Mouse (Mus musculus) erythroblast, embryonic 14.5 days (primary cell): ENCODE results near the gene App. TPM values are rescaled to one million over a fixed set of nuclear protein-coding genes. Genes with fewer than 3 reads are reported as not detected.

Experiments
- H3K27me3 ChIP-seq: 2 replicates; pipeline ENCODE4 v1.6.1; 2012; ENCODE audit warnings: inconsistent platforms; ENCODE audit not compliant: control insufficient read depth
- H3K36me3 ChIP-seq: 2 replicates; pipeline ENCODE4 v1.6.1; 2012; ENCODE audit warnings: mild to moderate bottlenecking, inconsistent platforms; ENCODE audit not compliant: control insufficient read depth
- H3K4me1 ChIP-seq: 2 replicates; pipeline ENCODE4 v1.6.1; 2012; ENCODE audit warnings: inconsistent platforms; ENCODE audit not compliant: control insufficient read depth
- H3K4me3 ChIP-seq: replicated peaks from 2 replicates; pipeline ENCODE3; 2012; ENCODE audit warnings: moderate library complexity, mild to moderate bottlenecking, inconsistent platforms
- H3K9me3 ChIP-seq: 2 replicates; pipeline ENCODE4 v1.6.1; 2012; ENCODE audit warnings: low read length, inconsistent platforms, mixed read lengths; ENCODE audit not compliant: control insufficient read depth
- GATA1 ChIP-seq: IDR thresholded peaks from 2 replicates; pipeline ENCODE4 v1.6.1; 2012; ENCODE audit warnings: low read length, inconsistent platforms, mixed read lengths
- TAL1 ChIP-seq: IDR thresholded peaks from 3 replicates; pipeline ENCODE4 v1.6.1; 2012; ENCODE audit warnings: low read length, inconsistent platforms, mixed read lengths
- polyA plus RNA-seq: library from polyadenylated mRNA; stranded (reverse); fragments of >175 nt; gene quantifications from 2 replicates; pipeline ENCODE4 v1.2.3, GENCODE M21; 2012

Gene App
- polyA plus RNA-seq, 1 experiment = 0.16 TPM

DNA sequence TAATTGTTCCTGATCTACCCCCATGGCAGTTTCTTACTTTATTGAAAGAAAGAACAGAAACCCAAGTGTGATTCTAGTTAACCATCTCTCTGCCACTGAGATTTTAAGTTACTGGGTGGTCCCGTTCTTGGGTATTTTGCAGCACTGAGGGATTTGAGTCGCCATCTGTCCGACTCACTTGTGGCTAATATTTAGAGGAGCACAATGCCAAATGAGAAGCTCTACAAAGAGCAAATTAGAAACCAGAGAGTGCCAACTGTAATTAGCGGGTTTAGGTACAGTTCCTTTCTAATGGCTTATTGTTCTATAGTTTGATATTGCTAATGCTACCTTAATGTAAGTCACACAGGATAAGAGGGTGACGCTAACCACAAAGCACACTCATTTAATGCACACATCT lies 161.4 kb downstream of the App start:
- H3K4me3 ChIP-seq = no peak overlapping the region
- peaks cover 2% of the 10 kb centered on the region; the same call in 1 of the 2 replicates for H3K36me3 ChIP-seq
- H3K4me1 ChIP-seq = no peaks in the 10 kb centered on the region; the same call in 1 of the 2 replicates

DNA sequence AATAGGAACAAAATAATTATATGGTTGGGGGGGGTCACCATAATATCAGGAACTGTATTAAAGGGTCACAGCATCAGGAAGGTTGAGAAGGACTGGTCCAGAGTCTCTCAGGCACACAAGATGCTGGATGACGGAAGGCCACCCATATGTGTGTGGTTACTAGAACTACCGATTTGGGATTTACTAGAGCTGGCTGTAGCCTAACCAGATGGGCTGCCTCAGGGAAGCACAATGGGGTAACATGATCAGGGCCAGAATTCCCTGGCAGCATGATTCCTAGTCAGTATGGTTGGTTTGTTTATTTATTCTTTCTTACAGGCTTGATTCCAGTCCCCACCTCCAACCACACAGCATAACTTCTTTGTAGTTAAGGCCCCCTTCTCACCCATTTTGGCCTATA lies 162.9 kb downstream of the App start:
- Histone ChIP-seq H3K27me3 (no peaks in the 10 kb centered on the region), H3K9me3 (no peaks in the 10 kb centered on the region; the same call in 1 of the 2 replicates), H3K36me3 (peaks cover 2% of the 10 kb centered on the region; the same call in 1 of the 2 replicates), H3K4me1 (no peaks in the 10 kb centered on the region), H3K4me3 (no peak overlapping the region)
- no peak for TF ChIP-seq TAL1
- TF ChIP-seq GATA1 = no peak

More for the DNA sequence above, 161.4 kb downstream of the App start:
- Histone ChIP-seq H3K27me3 (no peaks in the 10 kb centered on the region), H3K9me3 (no peaks in the 10 kb centered on the region; the same call in 1 of the 2 replicates)
- no peak for TF ChIP-seq TAL1
- TF ChIP-seq GATA1 = no peak

DNA sequence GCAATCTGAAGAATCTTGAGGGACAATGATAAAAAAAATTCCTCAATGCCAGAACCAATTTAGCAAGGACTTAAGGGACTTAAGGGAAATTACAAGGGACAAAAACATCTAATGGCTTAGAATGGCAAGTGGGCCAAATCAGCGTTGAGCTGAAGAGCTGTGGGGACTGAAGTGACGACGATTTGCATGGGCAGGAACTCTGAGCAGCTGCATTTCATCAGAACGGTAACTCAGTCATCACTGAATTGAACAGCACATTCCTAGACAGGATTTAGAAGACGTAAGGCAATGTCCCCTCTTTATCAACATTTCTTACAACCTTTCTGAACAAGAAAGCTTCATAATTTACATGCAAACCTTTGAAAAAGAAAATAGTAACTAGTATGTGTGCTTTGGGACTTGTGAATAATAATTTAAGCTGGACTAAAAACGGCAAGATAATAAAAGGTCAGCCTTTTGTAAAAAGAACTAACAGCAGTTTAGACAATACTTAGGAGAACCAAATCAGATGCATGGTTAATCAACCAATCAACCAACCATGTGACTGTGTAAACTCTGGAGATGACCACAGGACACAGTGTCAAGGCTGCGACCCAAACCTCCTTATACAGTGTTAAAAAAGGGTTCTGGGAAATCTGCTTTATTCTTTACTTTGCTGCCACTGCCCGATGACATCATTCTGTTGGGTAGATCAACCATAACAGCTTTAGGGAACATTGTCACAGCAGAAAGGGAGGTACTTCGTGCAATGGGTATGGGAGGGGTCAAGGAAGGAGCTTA lies 164.5 kb downstream of the App start:
- Histone ChIP-seq H3K9me3 (no peaks in the 10 kb centered on the region; the same call in 1 of the 2 replicates), H3K36me3 (peaks cover 2% of the 10 kb centered on the region; the same call in 1 of the 2 replicates), H3K4me3 (no peak overlapping the region), H3K27me3 (no peaks in the 10 kb centered on the region), H3K4me1 (no peaks in the 10 kb centered on the region)
- no peak for TF ChIP-seq GATA1
- no peak for TF ChIP-seq TAL1

DNA sequence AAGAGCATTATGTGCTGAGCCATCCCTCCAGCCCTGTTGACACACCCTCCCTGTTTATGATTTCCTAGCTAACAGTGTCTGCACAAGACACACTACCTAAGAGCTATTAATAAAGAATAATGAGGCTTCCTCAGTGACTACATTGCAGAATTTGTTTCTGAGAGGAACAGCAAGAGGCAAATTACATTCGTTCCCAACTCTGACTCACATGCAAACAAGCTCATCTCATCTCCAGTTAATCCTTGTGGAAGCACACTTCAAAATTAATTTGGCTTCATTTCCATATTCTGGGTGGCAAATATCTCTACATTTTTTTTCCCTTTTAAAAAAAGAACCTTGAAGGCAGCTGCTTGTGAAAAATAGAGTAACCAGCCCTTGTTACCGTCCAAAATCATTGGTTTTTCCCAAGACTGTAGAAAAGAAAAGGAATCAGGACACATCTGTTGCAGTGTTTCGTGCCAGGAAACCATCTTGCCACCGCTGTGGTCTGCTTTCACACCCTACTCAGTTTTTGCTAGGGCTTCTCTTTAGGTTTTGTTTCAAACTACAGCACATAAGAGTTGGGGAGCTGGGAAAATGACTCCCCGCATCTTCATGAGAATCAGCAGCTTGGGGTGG lies 171.5 kb downstream of the App start:
- no peaks in the 10 kb centered on the region; the same call in 1 of the 2 replicates for H3K36me3 ChIP-seq
- no peaks in the 10 kb centered on the region for H3K27me3 ChIP-seq
- no peak overlapping the region for H3K4me3 ChIP-seq
- TF ChIP-seq GATA1 (no peak), TAL1 (no peak)
- H3K9me3 ChIP-seq = no peaks in the 10 kb centered on the region
- H3K4me1 ChIP-seq = no peaks in the 10 kb centered on the region

DNA sequence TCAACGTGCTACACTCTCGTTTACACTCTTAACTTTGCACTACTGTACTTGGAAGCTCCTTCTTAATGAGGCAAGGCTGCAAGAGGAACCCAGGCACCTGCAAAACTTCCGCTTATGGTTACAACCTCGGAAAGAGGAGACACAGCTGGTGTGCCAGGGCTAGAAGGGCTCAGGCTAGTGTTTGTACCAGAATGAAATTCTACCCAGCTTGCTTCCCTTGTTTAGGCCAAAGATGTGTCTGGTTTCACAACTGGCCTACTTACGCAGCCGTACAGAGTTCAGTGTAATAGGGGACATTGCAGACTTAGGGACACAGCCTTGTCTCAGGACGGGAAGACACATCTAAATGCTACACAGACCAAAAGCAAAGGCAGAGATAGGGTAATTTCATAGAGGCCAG lies 173.3 kb downstream of the App start:
- TF ChIP-seq GATA1 (no peak), TAL1 (no peak)
- Histone ChIP-seq H3K4me1 (no peaks in the 10 kb centered on the region), H3K36me3 (no peaks in the 10 kb centered on the region; the same call in 1 of the 2 replicates), H3K4me3 (no peak overlapping the region), H3K27me3 (no peaks in the 10 kb centered on the region), H3K9me3 (no peaks in the 10 kb centered on the region)

DNA sequence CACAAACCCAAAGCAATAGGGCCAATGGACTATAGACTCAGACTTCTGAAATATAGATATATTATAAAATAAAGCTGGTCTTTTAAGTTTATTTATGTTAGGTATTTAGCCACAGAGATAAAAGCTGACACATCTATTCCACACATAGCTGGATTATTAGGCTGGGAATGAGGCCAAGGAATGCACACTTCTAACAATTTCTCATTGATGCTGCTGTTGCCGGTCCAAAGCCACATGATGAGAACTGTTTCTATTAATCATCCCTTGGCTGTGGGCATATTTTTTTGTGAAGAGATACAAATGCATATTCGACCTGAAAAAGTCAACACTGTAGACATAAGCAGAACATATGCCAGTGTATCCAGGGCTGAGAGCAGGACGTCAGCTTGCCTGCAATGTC lies 176.0 kb downstream of the App start:
- Histone ChIP-seq H3K4me3 (no peak overlapping the region), H3K27me3 (no peaks in the 10 kb centered on the region), H3K36me3 (no peaks in the 10 kb centered on the region), H3K9me3 (no peaks in the 10 kb centered on the region; the same call in 1 of the 2 replicates), H3K4me1 (no peaks in the 10 kb centered on the region)
- TF ChIP-seq TAL1 (no peak), GATA1 (no peak)

DNA sequence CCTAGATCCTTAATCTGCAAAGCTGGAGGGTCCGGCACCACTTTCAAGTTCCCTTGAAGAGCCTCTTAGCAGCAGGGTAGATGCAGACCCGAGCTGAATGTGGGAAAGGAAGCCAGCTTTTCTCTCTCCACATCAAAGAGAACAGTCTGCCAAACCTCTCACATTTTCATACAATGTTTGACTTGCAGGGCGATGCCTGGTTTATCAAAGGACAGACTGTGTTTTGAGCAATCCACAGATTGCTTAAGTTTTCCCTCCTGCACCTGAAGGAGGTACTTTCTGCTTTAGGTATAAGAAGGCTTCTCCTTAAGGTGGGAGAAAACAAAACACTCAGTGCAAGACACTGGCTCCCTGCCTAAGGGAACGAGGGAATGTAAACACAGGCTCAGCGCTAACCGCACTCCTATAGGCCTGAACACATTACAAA lies 178.1 kb downstream of the App start:
- no peaks in the 10 kb centered on the region for H3K4me1 ChIP-seq
- H3K27me3 ChIP-seq = no peaks in the 10 kb centered on the region
- H3K4me3 ChIP-seq = no peak overlapping the region
- no peaks in the 10 kb centered on the region; the same call in 1 of the 2 replicates for H3K9me3 ChIP-seq
- no peaks in the 10 kb centered on the region for H3K36me3 ChIP-seq
- no peak for TF ChIP-seq GATA1
- TF ChIP-seq TAL1 = no peak

DNA sequence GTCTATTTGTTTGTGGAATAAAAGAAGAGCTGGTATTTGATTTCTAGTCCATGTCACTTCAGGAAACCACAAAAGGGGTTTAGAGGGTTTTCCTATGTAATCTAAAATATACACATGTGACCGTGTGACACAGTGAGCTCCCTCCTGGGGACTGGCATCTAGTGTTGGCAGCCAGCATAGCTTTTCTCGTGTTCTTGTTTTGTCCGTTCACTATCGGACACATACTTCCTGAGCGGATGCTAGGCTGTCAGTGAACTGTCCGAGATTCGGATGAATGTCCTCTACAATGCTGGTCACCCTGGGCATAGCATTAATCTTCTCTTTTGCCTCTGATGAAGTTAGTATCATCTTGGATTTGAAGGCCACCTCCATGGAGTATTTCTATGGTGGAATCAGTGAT lies 180.7 kb downstream of the App start:
- Histone ChIP-seq H3K27me3 (no peaks in the 10 kb centered on the region), H3K36me3 (no peaks in the 10 kb centered on the region), H3K9me3 (no peaks in the 10 kb centered on the region; the same call in 1 of the 2 replicates), H3K4me1 (no peaks in the 10 kb centered on the region), H3K4me3 (no peak overlapping the region)
- TF ChIP-seq GATA1 (no peak), TAL1 (no peak)

DNA sequence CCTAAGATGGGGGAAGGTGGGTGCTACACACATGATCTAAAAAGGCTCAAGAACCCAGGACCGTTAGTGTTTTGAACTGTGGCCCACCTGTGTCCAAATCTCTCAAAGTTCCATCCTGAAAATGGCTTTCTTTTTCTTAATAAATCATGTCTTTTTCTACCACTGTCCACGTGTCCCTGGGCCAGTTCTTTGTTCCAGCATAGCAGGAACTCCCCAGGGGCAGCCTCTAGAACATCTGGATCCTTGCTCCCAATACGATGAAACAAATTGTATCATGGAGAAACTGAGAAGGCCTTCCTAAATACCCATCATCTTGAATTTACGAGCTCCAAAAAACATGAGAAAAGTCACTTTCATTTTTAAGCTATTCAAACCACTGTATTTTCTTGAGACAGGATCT lies 182.6 kb downstream of the App start:
- Histone ChIP-seq H3K27me3 (no peaks in the 10 kb centered on the region), H3K4me3 (no peak overlapping the region), H3K4me1 (no peaks in the 10 kb centered on the region), H3K9me3 (peaks cover 5% of the 10 kb centered on the region; the same call in 1 of the 2 replicates), H3K36me3 (no peaks in the 10 kb centered on the region)
- TF ChIP-seq TAL1 (no peak), GATA1 (no peak)
